Mouse (Mus musculus) left cerebral cortex, postnatal 14 days (tissue): ENCODE measurements around the gene Map3k1. TPM values are rescaled to one million over a fixed set of nuclear protein-coding genes. Genes with fewer than 3 reads are reported as not detected.
"Not testable (repeated sequence)": the region's sequence is repeated elsewhere in the genome, so short reads cannot be mapped to it uniquely, and the experiment has no call there.

Source experiments
- DNase-seq, 2 experiments: peaks; one replicate each; pipeline ENCODE4 v3.0.0; 2021 to 2022; ENCODE audit warnings: low spot score in 2 of 2, mixed read lengths in 1 of 2
- intact Hi-C: fragments of 180-260 bp; cut with DNase I; formaldehyde crosslinking; loops from one replicate; pipeline ENCODE4 v1.15.1; 2025
- total RNA-seq, 2 experiments: library from RNA; stranded (reverse); gene quantifications; 2 replicates each; pipeline ENCODE4 v1.2.3; 2021

Gene Map3k1
- total RNA-seq, 2 experiments from 2014 or later: 12.6 to 15.9 TPM

DNA sequence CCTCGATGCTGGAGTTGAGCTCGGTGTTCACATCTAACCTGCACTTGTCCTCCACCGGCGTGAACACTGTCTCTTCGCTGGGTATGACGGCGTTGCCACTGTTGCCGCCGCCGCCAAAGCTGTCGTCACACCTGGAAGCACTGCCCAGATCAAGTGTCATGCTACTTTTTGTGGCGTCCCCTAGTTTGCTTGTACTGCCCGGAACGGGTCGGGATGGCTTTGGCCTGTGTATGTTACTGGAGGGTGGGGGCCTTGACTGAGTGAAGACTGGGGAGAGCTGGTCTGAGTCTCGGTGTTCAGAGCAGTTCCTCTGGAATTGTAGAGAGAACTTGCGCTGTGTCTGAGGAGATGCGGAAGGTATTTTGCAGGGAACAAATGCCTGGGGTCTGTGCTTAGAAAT lies 53.4 kb downstream of the Map3k1 start:
- no peak for DNase-seq
- intact Hi-C loops: no loop called here

- intact Hi-C loops: no loop called here
- no peak for DNase-seq
Observed at GRCm38 (mm10) chr13:111753321-111753720, 55.5 kb downstream of the Map3k1 start.

DNA sequence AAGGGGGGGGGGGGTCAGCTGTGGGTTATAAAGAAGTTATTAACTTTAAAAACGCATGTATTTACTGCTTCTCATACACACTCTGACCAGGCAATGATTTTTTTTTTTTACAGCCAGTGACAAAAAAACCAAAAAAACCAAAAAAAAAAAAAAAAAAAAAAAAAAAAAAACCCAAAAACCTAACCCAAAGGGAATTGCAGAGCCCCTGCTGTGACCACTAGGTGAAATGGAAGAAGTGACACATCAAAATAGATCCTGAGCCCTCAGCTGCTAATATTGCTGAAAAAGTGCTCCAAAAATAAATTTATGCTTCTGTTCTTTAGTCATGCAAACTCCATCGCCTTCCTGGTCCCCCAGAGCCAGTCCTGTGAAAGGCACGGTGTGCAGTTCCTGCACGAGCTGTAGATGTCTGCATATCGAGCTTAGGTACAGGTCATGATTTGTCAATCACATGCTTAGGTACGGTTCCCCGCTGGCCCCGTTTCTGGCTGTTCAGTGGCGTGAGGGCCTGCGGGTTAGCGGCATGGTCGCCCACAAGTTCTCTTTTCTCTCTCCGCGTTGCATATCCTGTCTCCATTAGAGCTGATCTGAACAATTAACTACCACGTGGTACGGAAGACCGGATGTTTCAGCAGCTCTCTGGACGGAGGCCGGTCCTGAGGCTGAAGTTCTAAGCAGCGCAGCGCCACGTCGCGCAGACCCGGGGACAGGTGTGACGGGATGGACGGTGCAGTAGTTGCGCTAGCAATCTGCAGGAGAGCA lies 60.3 kb downstream of the Map3k1 start:
- intact Hi-C loops: loop anchor here (10.0 kb wide), 2 partner anchors 214 to 1364 kb away; no protein-coding TSS in a partner anchor

DNA sequence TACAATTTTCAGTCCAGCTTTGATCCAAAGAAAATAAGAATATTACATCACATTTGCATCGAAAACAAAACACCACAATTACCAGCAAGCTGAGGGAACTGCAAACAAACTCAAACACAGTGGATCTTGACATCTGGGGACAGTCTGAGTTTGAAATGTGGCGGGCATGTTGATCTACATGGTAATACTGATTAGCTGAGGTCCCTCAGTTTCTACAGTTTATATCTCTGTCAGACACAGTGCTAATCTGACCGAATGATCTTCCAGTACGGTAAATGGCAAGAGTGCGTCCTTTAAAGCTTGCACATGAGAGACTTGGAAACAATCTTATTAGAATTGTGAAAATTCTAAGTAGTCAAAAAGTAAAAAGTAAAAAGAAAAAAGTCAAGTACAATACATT lies 62.0 kb downstream of the Map3k1 start:
- intact Hi-C loops: loop anchor here (10.0 kb wide), 2 partner anchors 212 to 1362 kb away; no protein-coding TSS in a partner anchor
- DNase-seq: no peak

More for the DNA sequence above, 60.3 kb downstream of the Map3k1 start:
- no peak for DNase-seq

- intact Hi-C loops: loop anchor here (10.0 kb wide), 2 partner anchors 210 to 1360 kb away; no protein-coding TSS in a partner anchor
Observed at GRCm38 (mm10) chr13:111745216-111745615, 63.6 kb downstream of the Map3k1 start.

DNA sequence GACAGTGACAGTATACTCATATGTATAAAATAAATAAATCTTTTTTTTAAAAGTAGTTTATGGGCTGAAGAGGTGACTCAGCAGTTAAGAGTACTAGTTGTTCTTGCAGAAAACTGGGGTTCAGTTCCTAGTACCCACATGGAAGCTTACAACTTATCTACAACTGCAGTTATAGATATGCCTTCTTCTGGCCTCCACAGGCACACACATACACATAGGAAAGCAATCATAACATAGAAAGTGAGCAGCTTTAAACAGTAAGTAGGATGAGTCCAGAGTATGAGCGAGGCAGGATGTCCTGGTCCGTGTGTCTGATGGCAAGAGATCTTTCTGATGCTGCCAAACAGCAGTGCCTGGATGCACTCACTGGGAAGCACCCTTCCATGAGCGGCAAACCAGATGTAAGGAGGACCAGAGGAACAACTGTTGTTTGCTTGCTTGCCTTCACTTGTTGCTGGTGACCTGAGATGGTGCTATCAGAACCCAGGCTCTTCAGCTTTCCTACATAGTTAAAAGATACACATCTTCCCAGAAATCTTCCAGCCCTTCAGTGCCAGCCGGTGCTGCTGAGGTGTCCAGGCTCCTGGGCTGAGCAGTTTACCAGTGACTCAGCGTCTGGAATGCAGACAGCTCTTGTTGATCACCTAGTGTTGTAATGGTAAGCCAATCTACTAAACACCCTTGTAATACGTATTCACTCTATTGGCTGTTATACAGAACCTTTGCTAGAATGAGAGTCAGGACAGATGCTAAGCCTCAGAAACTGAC lies 64.4 kb downstream of the Map3k1 start:
- DNase-seq: no peak
- intact Hi-C loops: loop anchor here (5.0 to 10.0 kb wide), 3 partner anchors 210 to 1360 kb away; no protein-coding TSS in a partner anchor

More at GRCm38 (mm10) chr13:111745216-111745615, 63.6 kb downstream of the Map3k1 start:
- DNase-seq: peak in 1 of 2 experiments; percentile 0

GRCm38 (mm10) chr13:111741991-111742615 lies 66.7 kb downstream of the Map3k1 start:
- DNase-seq: peak; percentile 66 to 77
- intact Hi-C loops: loop anchor here (2.0 to 10.0 kb wide), 4 partner anchors 15 to 1357 kb away; no protein-coding TSS in a partner anchor

DNA sequence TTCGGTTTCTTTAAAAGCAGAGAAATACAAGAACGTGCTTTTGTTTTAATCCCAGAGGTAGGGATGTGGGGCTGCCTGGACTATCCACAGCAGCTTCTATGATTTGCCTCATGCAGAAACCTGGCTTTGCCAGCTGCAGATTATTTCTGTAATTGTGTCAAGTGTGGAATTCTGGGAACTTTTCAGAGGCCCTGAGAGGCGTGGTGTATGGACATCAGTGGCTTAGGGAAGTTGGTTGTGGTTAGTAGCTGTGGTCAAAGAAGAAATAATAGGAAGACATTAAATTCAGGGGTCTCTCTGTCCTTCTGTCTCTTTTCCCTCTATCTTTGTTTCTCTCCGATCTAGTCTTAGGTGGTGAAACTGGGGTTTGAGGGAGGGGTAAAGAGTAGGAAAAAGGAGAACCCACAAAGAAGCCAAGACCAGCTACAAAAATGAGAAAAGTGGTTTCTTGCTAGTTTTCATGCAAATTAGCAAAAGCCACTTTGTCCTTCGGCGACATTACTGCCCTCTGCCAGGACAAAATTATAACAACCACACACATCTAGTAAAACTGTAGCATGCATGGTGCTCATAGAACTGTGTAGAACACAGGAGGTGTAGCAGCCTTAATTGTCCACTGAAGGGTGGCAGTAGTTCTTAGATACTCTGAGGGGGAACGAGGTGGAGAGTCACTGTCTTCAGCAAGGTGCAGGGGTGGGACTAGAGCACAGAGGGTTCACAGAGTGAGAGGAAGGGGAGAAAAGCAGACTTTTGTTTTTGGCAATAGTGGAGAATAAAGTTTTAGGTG lies 67.4 kb downstream of the Map3k1 start:
- intact Hi-C loops: loop anchor here (2.0 to 10.0 kb wide), 4 partner anchors 15 to 1357 kb away; no protein-coding TSS in a partner anchor
- DNase-seq: peak in 1 of 2 experiments; percentile 7

- no peak for DNase-seq
- intact Hi-C loops: loop anchor here (2.0 to 10.0 kb wide), 2 partner anchors 14 to 232 kb away; partner anchors contain the start of gene Gpbp1
Observed at GRCm38 (mm10) chr13:111726898-111727297, 81.9 kb downstream of the Map3k1 start.

GRCm38 (mm10) chr13:111725165-111726077 lies 83.4 kb downstream of the Map3k1 start:
- intact Hi-C loops: loop anchor here (2.0 to 10.0 kb wide), 2 partner anchors 15 to 231 kb away; partner anchors contain the start of gene Gpbp1
- peak; percentile 93 to 95 for DNase-seq

GRCm38 (mm10) chr13:111724811-111725164 lies 84.0 kb downstream of the Map3k1 start:
- no peak for DNase-seq
- intact Hi-C loops: loop anchor here (10.0 kb wide), 1 partner anchor 230 kb away; the partner anchor contains the start of gene Gpbp1

DNA sequence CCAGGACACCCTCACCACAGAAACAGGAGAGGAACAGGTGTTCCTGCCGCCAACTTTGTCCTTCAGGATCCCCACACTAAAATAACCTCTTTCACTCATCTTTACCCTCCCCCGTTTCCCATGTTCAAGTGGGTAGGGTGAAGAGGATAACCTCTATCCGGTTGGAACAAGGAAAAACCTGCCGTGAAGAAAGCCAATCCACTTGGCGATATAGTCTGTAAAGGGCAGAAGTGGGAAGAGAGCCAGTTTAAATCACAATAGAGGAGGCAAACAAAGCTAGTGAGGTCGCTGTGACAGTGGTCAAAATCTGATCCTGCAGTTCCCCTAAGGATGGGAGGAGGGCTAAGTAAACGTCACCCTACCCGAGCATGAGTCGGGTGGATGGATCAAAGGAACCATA lies 89.1 kb downstream of the Map3k1 start:
- intact Hi-C loops: loop anchor here (10.0 kb wide), 1 partner anchor 225 kb away; the partner anchor contains the start of gene Gpbp1
- DNase-seq: no peak

DNA sequence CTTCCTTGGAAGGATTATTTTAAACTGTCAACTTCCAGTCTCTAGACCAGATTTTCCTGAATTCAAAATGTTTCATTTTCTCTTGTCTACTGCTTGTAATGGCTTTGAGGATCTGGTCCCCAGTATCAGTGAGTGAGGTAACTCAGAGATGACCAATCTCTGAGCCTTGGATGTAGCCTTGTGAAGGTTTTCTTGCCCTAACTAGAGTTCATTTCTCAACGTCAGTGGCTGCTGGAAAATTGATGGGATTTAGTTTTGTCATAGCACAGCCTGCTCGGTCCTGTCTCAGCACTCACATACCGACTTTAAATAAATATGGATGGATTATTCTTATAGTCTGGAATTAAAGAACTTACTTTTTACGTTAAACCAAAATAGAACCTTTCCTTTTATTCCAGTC lies 98.3 kb downstream of the Map3k1 start:
- no peak for DNase-seq
- intact Hi-C loops: no loop called here

GRCm38 (mm10) chr13:111703952-111704351 lies 104.8 kb downstream of the Map3k1 start:
- intact Hi-C loops, DNase-seq: not testable (repeated sequence)

DNA sequence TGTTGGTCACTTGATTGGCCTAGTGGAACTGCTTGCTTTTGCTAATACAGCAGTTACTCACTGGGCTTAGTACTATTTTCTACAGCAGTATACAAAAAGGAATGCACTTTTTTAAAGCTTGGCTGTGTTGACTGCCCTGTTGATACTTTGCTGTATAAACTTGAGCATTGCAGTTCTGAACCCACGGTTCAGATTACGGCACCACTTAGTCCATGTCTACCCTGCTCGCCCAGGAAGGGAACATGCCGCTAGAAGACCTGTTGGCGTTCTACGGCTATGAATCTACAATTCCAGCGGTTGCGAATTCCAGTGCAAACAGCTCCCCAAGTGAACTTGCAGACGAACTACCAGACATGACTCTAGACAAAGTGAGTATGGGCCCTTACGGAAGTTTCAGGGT lies 105.4 kb downstream of the Map3k1 start:
- intact Hi-C loops: no loop called here
- no peak for DNase-seq
